8 mouse cellular contexts compared by ENCODE assay signal in the genomic region with DNA sequence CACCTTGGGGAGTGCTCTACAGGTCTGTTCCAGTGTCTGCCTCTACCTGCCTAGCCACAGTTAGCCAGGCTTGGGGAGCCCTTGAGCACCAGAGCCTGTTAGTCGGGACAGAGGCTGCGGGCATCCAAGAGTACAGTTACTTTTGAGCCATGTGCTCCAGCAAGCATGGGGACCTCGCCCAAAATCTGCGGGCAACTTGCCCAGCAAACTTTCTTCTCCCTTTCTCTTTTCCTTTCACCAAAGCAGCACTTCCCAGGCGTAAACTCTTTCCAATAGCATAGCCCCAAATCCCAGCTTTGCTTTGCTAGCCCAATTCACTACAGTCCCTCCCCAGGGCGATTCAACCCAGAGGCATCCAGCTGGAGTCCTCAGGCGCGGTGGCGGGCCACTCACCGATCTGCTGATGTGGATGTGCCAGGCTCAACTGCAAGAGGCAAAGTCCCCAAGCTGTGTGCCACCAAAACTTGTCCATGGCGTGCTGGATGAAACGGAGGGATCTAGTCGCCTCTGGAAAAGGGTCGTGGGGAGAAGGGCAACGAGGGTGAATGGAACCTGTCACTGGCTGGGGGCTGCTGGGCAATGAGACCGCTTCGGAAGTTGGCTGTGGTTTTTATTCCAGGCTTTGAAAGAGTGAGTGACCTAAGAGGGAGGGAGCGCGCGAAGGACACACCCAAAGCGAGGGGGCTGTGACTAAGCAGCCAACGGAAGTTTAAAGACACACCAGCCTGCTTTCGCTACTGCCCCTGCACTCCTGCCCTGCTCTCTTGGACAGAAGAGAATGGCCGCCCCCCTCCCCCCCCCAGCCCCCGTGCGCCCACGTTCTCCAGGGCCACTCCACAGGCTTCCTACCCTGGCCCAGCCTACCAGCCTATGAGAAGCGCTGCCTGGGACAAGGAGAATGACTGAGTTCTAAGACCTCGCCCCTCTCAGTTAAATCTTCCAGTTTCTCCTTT. TPM values are rescaled to one million over a fixed set of nuclear protein-coding genes. Genes with fewer than 3 reads are reported as not detected.
DNase-seq lines count a peak whose midpoint lies in the region; ATAC-seq and TF ChIP-seq lines count a peak whose summit lies in the region.

TSS of gene Cd44 (minus strand) at position 791 of the 953 bp plus-strand sequence.

- H3K27ac ChIP-seq in liver, embryonic 14.5 days = peak within 1 kb of the TSS; percentile 41
- H3K27ac ChIP-seq in stomach, postnatal 0 days (replicated peaks) = peak within 1 kb of the TSS; percentile 81

- WGBS in liver, embryonic 14.5 days (ENCODE audit: insufficient replicate concordance) = under 1% methylated on average over 29 of the region's 29 CpGs
- WGBS in stomach, postnatal 0 days = 1% methylated on average over 29 of the region's 29 CpGs

- no peaks in the 10 kb centered on the region for H3K9me3 ChIP-seq in liver, embryonic 14.5 days (ENCODE audit: control insufficient read depth, low read length)
- H3K9me3 ChIP-seq in stomach, postnatal 0 days (ENCODE audit: control insufficient read depth, low read length) = no peaks in the 10 kb centered on the region

- peak; percentile 82 for ATAC-seq in liver, embryonic 14.5 days (ENCODE audit: insufficient read depth)
- ATAC-seq in stomach, postnatal 0 days (ENCODE audit: low FRiP score, low TSS enrichment) = peak; percentile 89

- peak; percentile 9 to 13 for DNase-seq in frontal cortex, postnatal 36 days (ENCODE audit: low spot score in 2 of 2)
- no peak for DNase-seq in frontal cortex, postnatal 25 days (ENCODE audit: low spot score in 2 of 2)
- peak; percentile 64 for DNase-seq in c-Kit-positive CD71-positive TER-119-negative erythroid progenitor cells, embryonic 14.5 days (ENCODE audit: low read depth)
- peak; percentile 69 for DNase-seq in gastrocnemius, postnatal 25 days
- peak; percentile 80 for DNase-seq in induced T-regulatory cell, adult 2 months (ENCODE audit: low read depth)
- DNase-seq in liver, embryonic 14.5 days (ENCODE audit: low read depth in 3 of 3, low spot score in 3 of 3) = peak in 2 of 3 experiments; percentile 47 to 62
- peak; percentile 67 for DNase-seq in naive thymus-derived CD4-positive, alpha-beta T cell, adult 2 months (ENCODE audit: low read depth)
- DNase-seq in stomach, postnatal 0 days (ENCODE audit: low spot score) = peak; percentile 70

- H3K4me3 ChIP-seq in liver, embryonic 14.5 days (ENCODE audit: insufficient read depth in 1 of 2, low read depth in 2 of 2, low read length in 2 of 2) = peak within 1 kb of the TSS; percentile 66 to 94
- peak within 1 kb of the TSS; percentile 63 for H3K4me3 ChIP-seq in stomach, postnatal 0 days (ENCODE audit: low read depth, low read length)

- H3K4me2 ChIP-seq in liver, embryonic 14.5 days (ENCODE audit: low read depth) = peak within 1 kb of the TSS; percentile 79
- peak within 1 kb of the TSS; percentile 80 for H3K4me2 ChIP-seq in stomach, postnatal 0 days (replicated peaks; ENCODE audit: low read depth)

- no peaks in the 10 kb centered on the region for H3K27me3 ChIP-seq in liver, embryonic 14.5 days (ENCODE audit: control insufficient read depth, insufficient read depth, low read length)
- H3K27me3 ChIP-seq in stomach, postnatal 0 days (ENCODE audit: control insufficient read depth, insufficient read depth, low read length) = no peaks in the 10 kb centered on the region

- 0 out of 2 replicates have a peak, but pooled peaks have one; percentile 31 for TF ChIP-seq EP300 in liver, embryonic 14.5 days (IDR thresholded peaks at IDR 0.05; ENCODE audit: low read depth)
- no peak for TF ChIP-seq EP300 in stomach, postnatal 0 days (optimal IDR thresholded peaks at IDR 0.05)

- H3K36me3 ChIP-seq in liver, embryonic 14.5 days (replicated peaks; ENCODE audit: control insufficient read depth, insufficient read depth, low read depth) = no peaks in the 10 kb centered on the region
- no peaks in the 10 kb centered on the region for H3K36me3 ChIP-seq in stomach, postnatal 0 days (ENCODE audit: control insufficient read depth, insufficient read depth, low read length)

- H3K9ac ChIP-seq in liver, embryonic 14.5 days (replicated peaks) = peak within 1 kb of the TSS; percentile 75
- H3K9ac ChIP-seq in stomach, postnatal 0 days (ENCODE audit: low read length) = peak within 1 kb of the TSS; percentile 73

- H3K4me1 ChIP-seq in liver, embryonic 14.5 days (replicated peaks; ENCODE audit: control insufficient read depth in 2 of 2, insufficient read depth in 2 of 2, low read length in 1 of 2) = peaks cover 2 to 17% of the 10 kb centered on the region in 2 experiments; a peak in 3 of 4 replicates
- H3K4me1 ChIP-seq in stomach, postnatal 0 days (replicated peaks; ENCODE audit: control insufficient read depth, insufficient read depth) = 0 out of 2 replicates have a peak, but pooled peaks cover 2% of the 10 kb centered on the region

- TF ChIP-seq CTCF in liver, embryonic 14.5 days (IDR thresholded peaks at IDR 0.05; ENCODE audit: low read depth) = no peak
- TF ChIP-seq CTCF in stomach, postnatal 0 days (IDR thresholded peaks at IDR 0.05; ENCODE audit: low read depth) = no peak

RNA-seq across cellular contexts. Expression of gene Cd44, which starts in this region (rescaled TPM):
- total RNA-seq in gastrocnemius, postnatal 25 days (2021) = 1 to 10 TPM; 6.1 to 6.5 TPM
- 8.4 and 9.2 TPM in 2 replicates for polyA plus RNA-seq in liver, embryonic 14.5 days (2012; rRNA removed)
- 15.5 and 16.2 TPM in 2 replicates for polyA plus RNA-seq in liver, embryonic 14.5 days (2014; fragmentation: Nextera tagmentation; extraction: Ambion mirVana)
- 27.5 and 27.7 TPM in 2 replicates for polyA plus RNA-seq in stomach, postnatal 0 days (2015; fragmentation: Nextera tagmentation; extraction: Ambion mirVana)

Comparison
In these comparisons a context has a peak if more than half of its experiments do, and no peak if none do; other contexts are left out.
1. DNase-seq: peak in frontal cortex, postnatal 36 days (2 of 2), c-Kit-positive CD71-positive TER-119-negative erythroid progenitor cells, embryonic 14.5 days (single experiment), gastrocnemius, postnatal 25 days (single experiment), induced T-regulatory cell, adult 2 months (single experiment), liver, embryonic 14.5 days (2 of 3), naive thymus-derived CD4-positive, alpha-beta T cell, adult 2 months (single experiment) and stomach, postnatal 0 days (single experiment); none in frontal cortex, postnatal 25 days (0 of 2).